Mouse (Mus musculus): ENCODE data around the gene L1td1. TPM values are rescaled to one million over a fixed set of nuclear protein-coding genes. Genes with fewer than 3 reads are reported as not detected.
"Not testable (repeated sequence)": the region's sequence is repeated elsewhere in the genome, so short reads cannot be mapped to it uniquely, and the experiment has no call there.

The L1td1 gene
- polyA plus RNA-seq, 1 experiment from 2014 or later, result 0.36 TPM

DNA sequence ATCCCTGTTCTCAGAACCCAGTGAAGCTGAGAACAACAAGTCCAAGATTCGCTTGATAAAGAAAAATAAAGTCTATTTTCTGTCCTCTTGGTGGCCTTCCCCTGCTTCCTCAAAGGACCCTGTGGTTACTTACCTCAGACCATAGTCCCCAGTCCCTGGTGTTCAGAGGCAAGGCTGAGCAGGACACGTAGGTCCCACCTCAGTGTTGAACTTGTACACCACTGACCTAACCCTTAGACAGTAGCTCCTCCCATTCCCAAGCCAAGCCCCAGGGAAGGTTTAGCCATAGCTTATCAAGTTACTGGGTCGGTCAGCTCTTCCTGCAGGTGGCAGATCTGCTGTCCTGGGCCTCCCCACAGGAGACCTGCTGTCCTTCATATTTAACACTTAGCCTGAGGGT is 27.6 kb upstream of the L1td1 start:
- DNase-seq (ENCODE audit: low spot score), result no peak
- 54% methylated on average over 3 of the region's 3 CpGs for WGBS
- Histone ChIP-seq H3K9ac (ENCODE audit: low read length) (no peak overlapping the region), H3K4me2 (ENCODE audit: low read depth, severe bottlenecking) (no peak overlapping the region), H3K27ac (replicated peaks; ENCODE audit: low read depth, low read length) (no peak overlapping the region), H3K9me3 (ENCODE audit: control insufficient read depth, low read length) (no peaks in the 10 kb centered on the region), H3K36me3 (ENCODE audit: control insufficient read depth, insufficient read depth, low read length) (no peaks in the 10 kb centered on the region), H3K4me1 (ENCODE audit: control insufficient read depth, insufficient read depth, low read length) (0 out of 2 replicates have a peak, but pooled peaks cover 4% of the 10 kb centered on the region), H3K4me3 (ENCODE audit: low read depth, low read length) (no peak overlapping the region), H3K27me3 (ENCODE audit: control insufficient read depth, insufficient read depth, low read length) (no peaks in the 10 kb centered on the region)
- ATAC-seq (ENCODE audit: insufficient number of reproducible peaks, low FRiP score, low TSS enrichment, low read depth), result no peak

DNA sequence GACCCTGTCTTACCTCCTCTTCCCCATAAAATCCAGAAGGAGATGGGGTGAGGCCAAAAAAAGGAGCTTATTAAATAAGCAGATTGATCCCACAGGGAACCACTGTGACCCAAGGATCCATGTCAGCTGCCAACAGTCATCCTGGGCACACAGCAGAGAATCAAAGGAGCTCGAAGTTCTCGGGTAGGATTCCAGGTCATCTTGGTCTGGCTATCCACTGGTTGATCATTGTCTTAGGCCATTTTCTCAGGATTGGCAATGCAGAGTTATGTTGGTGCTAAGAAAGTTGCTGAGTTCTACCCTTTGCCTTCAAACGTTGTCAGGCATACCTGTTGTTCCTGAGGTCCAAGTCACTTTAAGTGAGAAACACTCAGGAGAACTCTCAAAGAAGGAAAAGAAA is 26.4 kb upstream of the L1td1 start:
- no peak overlapping the region for H3K4me3 ChIP-seq (ENCODE audit: low read depth, low read length)
- ATAC-seq (ENCODE audit: insufficient number of reproducible peaks, low FRiP score, low TSS enrichment, low read depth) (no peak), DNase-seq (ENCODE audit: low spot score) (no peak)
- H3K9me3 ChIP-seq (ENCODE audit: control insufficient read depth, low read length), result no peaks in the 10 kb centered on the region; the same call in 1 of the 2 replicates
- H3K9ac ChIP-seq (ENCODE audit: low read length), result no peak overlapping the region
- H3K27ac ChIP-seq (replicated peaks; ENCODE audit: low read depth, low read length), result no peak overlapping the region
- no peaks in the 10 kb centered on the region for H3K36me3 ChIP-seq (ENCODE audit: control insufficient read depth, insufficient read depth, low read length)
- H3K4me2 ChIP-seq (ENCODE audit: low read depth, severe bottlenecking), result no peak overlapping the region
- H3K4me1 ChIP-seq (ENCODE audit: control insufficient read depth, insufficient read depth, low read length), result 0 out of 2 replicates have a peak, but pooled peaks cover 4% of the 10 kb centered on the region
- no peaks in the 10 kb centered on the region for H3K27me3 ChIP-seq (ENCODE audit: control insufficient read depth, insufficient read depth, low read length)
- 88% methylated on average over 3 of the region's 3 CpGs for WGBS

GRCm38 (mm10) chr4:98702201-98702894 is 24.2 kb upstream of the L1td1 start:
- H3K9ac ChIP-seq (ENCODE audit: low read length), result no peak overlapping the region
- H3K9me3 ChIP-seq (ENCODE audit: control insufficient read depth, low read length), result no peaks in the 10 kb centered on the region; the same call in 1 of the 2 replicates
- DNase-seq (ENCODE audit: low spot score), result peak; percentile 91
- no peaks in the 10 kb centered on the region for H3K36me3 ChIP-seq (ENCODE audit: control insufficient read depth, insufficient read depth, low read length)
- 0 out of 2 replicates have a peak, but pooled peaks cover 4% of the 10 kb centered on the region for H3K4me1 ChIP-seq (ENCODE audit: control insufficient read depth, insufficient read depth, low read length)
- no peaks in the 10 kb centered on the region for H3K27me3 ChIP-seq (ENCODE audit: control insufficient read depth, insufficient read depth, low read length)
- H3K4me2 ChIP-seq (ENCODE audit: low read depth, severe bottlenecking), result no peak overlapping the region
- H3K4me3 ChIP-seq (ENCODE audit: low read depth, low read length), result no peak overlapping the region
- H3K27ac ChIP-seq (replicated peaks; ENCODE audit: low read depth, low read length), result no peak overlapping the region
- 29% methylated on average over 12 of the region's 12 CpGs for WGBS
- 0 out of 2 replicates have a peak, but pooled peaks have one; percentile 48 for ATAC-seq (ENCODE audit: insufficient number of reproducible peaks, low FRiP score, low TSS enrichment, low read depth)

GRCm38 (mm10) chr4:98710891-98711290 is 15.6 kb upstream of the L1td1 start:
- H3K9ac ChIP-seq (ENCODE audit: low read length), result no peak overlapping the region

GRCm38 (mm10) chr4:98717735-98718546 is 8.6 kb upstream of the L1td1 start:
- ATAC-seq (ENCODE audit: insufficient number of reproducible peaks, low FRiP score, low TSS enrichment, low read depth) (no peak), DNase-seq (ENCODE audit: low spot score) (no peak)
- Histone ChIP-seq H3K4me3 (ENCODE audit: low read depth, low read length) (no peak overlapping the region), H3K4me2 (ENCODE audit: low read depth, severe bottlenecking) (no peak overlapping the region), H3K36me3 (ENCODE audit: control insufficient read depth, insufficient read depth, low read length) (no peaks in the 10 kb centered on the region), H3K9ac (ENCODE audit: low read length) (no peak overlapping the region), H3K27ac (replicated peaks; ENCODE audit: low read depth, low read length) (no peak overlapping the region), H3K27me3 (ENCODE audit: control insufficient read depth, insufficient read depth, low read length) (no peaks in the 10 kb centered on the region), H3K9me3 (ENCODE audit: control insufficient read depth, low read length) (no peaks in the 10 kb centered on the region), H3K4me1 (ENCODE audit: control insufficient read depth, insufficient read depth, low read length) (no peaks in the 10 kb centered on the region)
- WGBS, result 83% methylated on average over 17 of the region's 17 CpGs

More at GRCm38 (mm10) chr4:98710891-98711290, 15.6 kb upstream of the L1td1 start:
- H3K36me3 ChIP-seq (ENCODE audit: control insufficient read depth, insufficient read depth, low read length), result no peaks in the 10 kb centered on the region
- H3K4me2 ChIP-seq (ENCODE audit: low read depth, severe bottlenecking), result no peak overlapping the region
- no peak for ATAC-seq (ENCODE audit: insufficient number of reproducible peaks, low FRiP score, low TSS enrichment, low read depth)
- no peaks in the 10 kb centered on the region for H3K4me1 ChIP-seq (ENCODE audit: control insufficient read depth, insufficient read depth, low read length)
- H3K4me3 ChIP-seq (ENCODE audit: low read depth, low read length), result no peak overlapping the region
- H3K27ac ChIP-seq (replicated peaks; ENCODE audit: low read depth, low read length), result no peak overlapping the region
- no peaks in the 10 kb centered on the region for H3K27me3 ChIP-seq (ENCODE audit: control insufficient read depth, insufficient read depth, low read length)
- WGBS, result 91% methylated on average over 8 of the region's 8 CpGs
- no peaks in the 10 kb centered on the region for H3K9me3 ChIP-seq (ENCODE audit: control insufficient read depth, low read length)
- no peak for DNase-seq (ENCODE audit: low spot score)

GRCm38 (mm10) chr4:98718547-98718917 is 8.0 kb upstream of the L1td1 start:
- WGBS, result 86% methylated on average over 10 of the region's 10 CpGs
- no peaks in the 10 kb centered on the region for H3K36me3 ChIP-seq (ENCODE audit: control insufficient read depth, insufficient read depth, low read length)
- DNase-seq (ENCODE audit: low spot score) (no peak), ATAC-seq (ENCODE audit: insufficient number of reproducible peaks, low FRiP score, low TSS enrichment, low read depth) (no peak)
- H3K9ac ChIP-seq (ENCODE audit: low read length), result no peak overlapping the region
- no peaks in the 10 kb centered on the region for H3K27me3 ChIP-seq (ENCODE audit: control insufficient read depth, insufficient read depth, low read length)
- no peaks in the 10 kb centered on the region for H3K4me1 ChIP-seq (ENCODE audit: control insufficient read depth, insufficient read depth, low read length)
- no peak overlapping the region for H3K27ac ChIP-seq (replicated peaks; ENCODE audit: low read depth, low read length)
- no peak overlapping the region for H3K4me3 ChIP-seq (ENCODE audit: low read depth, low read length)
- no peak overlapping the region for H3K4me2 ChIP-seq (ENCODE audit: low read depth, severe bottlenecking)
- H3K9me3 ChIP-seq (ENCODE audit: control insufficient read depth, low read length), result no peaks in the 10 kb centered on the region

DNA sequence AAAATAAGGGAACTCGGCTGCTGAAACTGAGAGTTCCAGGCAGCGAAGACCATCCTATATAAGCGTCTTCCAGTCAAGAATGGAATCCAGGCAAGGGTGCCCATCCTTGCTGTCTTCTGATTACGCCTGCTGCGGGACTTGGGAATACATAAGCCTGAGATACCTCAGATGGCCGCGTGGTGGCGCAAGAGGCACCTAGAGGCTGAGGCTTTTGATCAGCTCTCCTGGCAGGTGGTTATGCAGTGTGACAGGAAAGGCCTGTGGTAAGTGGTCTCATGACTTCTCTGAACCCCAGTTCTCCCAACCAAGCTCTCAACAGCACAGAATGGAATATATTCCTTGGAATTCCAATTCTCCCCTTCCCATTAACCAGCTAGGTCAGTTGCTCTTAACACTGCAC is 4.1 kb upstream of the L1td1 start:
- H3K4me2 ChIP-seq (ENCODE audit: low read depth, severe bottlenecking), result no peak overlapping the region
- DNase-seq (ENCODE audit: low spot score) (peak; percentile 85), ATAC-seq (ENCODE audit: insufficient number of reproducible peaks, low FRiP score, low TSS enrichment, low read depth) (no peak)
- no peak overlapping the region for H3K9ac ChIP-seq (ENCODE audit: low read length)
- peaks cover 12% of the 10 kb centered on the region for H3K27me3 ChIP-seq (ENCODE audit: control insufficient read depth, insufficient read depth, low read length)
- H3K4me3 ChIP-seq (ENCODE audit: low read depth, low read length), result no peak overlapping the region
- H3K4me1 ChIP-seq (ENCODE audit: control insufficient read depth, insufficient read depth, low read length), result no peaks in the 10 kb centered on the region; the same call in 1 of the 2 replicates
- no peaks in the 10 kb centered on the region for H3K36me3 ChIP-seq (ENCODE audit: control insufficient read depth, insufficient read depth, low read length)
- no peaks in the 10 kb centered on the region for H3K9me3 ChIP-seq (ENCODE audit: control insufficient read depth, low read length)
- no peak overlapping the region for H3K27ac ChIP-seq (replicated peaks; ENCODE audit: low read depth, low read length)
- WGBS, result 11% methylated on average over 8 of the region's 8 CpGs

- not testable (repeated sequence) for H3K4me1 ChIP-seq (ENCODE audit: control insufficient read depth, insufficient read depth, low read length); H3K9me3 ChIP-seq (ENCODE audit: control insufficient read depth, low read length); H3K27ac ChIP-seq (replicated peaks; ENCODE audit: low read depth, low read length); H3K4me2 ChIP-seq (ENCODE audit: low read depth, severe bottlenecking); DNase-seq (ENCODE audit: low spot score); H3K4me3 ChIP-seq (ENCODE audit: low read depth, low read length); ATAC-seq (ENCODE audit: insufficient number of reproducible peaks, low FRiP score, low TSS enrichment, low read depth); H3K9ac ChIP-seq (ENCODE audit: low read length); H3K36me3 ChIP-seq (ENCODE audit: control insufficient read depth, insufficient read depth, low read length)
- H3K27me3 ChIP-seq (ENCODE audit: control insufficient read depth, insufficient read depth, low read length), result peaks cover 22% of the 10 kb centered on the region
- 93% methylated on average over 1 of the region's 1 CpGs for WGBS
Measured at GRCm38 (mm10) chr4:98724682-98725081, 1.9 kb upstream of the L1td1 start.
